Mouse (Mus musculus): Measurements from ENCODE around the gene Hist1h1d.
A peak's percentile ranks its signal among the peaks of the same experiment; 100 is the strongest.

The Hist1h1d gene

DNA sequence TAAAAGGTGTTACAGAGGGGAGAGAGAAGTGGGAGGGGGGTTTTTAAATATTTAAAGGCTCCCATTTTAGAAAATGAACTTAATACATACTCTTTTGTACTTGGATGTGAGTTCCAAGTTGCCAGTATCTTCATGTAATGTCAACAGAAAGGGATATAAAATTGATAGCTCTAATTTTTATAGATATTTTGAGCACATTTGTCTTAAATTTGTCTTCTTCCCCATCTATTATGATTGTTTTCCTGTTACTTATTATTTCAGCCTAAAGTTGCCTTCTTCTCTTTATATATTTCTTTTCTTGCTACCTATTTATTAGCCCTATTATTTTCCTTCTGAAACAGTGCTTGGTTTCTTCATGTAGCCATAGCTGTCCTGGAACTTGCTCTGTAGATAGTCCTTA is at the start of gene Hist1h1d:
Gene Hist1h1d (plus strand): TSS at position 301 of the 400 bp plus-strand sequence.
- DNase-seq (ENCODE audit: low read depth, low spot score): no peak

DNA sequence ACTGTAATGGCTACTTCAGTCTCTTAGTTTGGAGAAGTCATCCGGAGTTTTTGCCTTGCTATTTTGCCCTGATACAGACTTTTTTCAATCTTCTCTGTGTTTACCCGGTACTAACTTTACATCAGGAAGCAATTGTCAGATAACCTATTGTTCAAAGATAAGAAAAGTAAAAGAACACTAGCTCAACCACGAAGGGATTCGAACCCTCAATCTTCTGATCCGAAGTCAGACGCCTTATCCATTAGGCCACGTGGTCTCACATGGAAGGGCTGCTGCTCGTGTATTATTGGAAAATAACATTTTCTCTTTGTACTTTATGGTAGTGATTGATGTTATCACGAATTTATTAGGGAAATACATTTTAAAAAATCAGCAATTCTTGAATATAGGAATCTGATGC is 49.3 kb upstream of the Hist1h1d start:
- DNase-seq (ENCODE audit: low read depth, low spot score): no peak

DNA sequence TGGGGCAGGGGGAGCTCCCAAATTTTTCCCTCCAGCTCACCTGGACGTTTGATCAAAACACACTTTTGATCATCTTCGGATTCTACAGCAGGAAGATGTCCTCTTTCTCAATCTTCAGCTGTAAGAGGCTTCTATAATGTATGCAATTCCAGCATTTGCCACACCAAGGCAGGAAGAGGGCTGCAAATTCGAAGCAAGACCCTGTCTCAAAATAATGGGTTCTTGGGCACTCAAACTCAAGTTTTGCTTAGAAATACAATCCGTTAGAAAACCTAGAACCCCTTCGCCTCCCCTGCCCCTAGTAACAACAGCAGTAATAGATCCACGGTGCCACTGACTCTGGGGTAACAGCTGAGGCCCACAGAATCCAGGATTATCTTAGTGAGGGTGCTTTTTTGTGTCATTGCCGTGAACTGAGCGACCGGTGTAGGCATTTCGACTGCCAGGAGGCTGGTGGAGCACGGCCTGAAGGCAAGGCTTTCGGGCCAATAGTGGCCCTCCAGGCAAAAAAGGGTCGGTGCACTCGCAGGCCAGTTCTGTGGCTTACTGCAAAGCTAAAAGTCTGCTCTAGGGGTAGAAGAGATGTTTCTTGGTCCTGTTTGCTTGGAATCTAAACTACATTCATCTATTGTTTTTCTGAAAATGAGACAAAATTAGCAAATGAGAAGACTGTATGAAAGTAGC is 47.3 kb upstream of the Hist1h1d start:
- no peak for DNase-seq (ENCODE audit: low read depth, low spot score)

DNA sequence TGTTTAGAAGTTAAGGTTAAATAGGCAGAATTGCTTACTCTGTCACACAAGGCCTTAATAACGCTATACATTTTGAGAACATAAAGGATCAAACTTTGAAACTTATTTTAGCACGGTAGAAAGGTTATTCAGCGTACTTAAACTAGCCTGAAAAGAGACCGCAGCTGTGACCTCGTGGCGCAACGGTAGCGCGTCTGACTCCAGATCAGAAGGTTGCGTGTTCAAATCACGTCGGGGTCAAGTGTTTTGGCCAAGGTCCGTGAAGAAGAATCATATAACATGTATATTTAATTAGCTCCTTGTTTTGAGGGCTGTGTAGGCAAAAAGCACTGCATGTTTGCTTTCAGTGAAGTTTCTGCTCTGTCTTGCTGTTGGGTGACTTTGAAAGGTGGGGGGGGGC is 46.7 kb upstream of the Hist1h1d start:
- no peak for DNase-seq (ENCODE audit: low read depth, low spot score)

DNA sequence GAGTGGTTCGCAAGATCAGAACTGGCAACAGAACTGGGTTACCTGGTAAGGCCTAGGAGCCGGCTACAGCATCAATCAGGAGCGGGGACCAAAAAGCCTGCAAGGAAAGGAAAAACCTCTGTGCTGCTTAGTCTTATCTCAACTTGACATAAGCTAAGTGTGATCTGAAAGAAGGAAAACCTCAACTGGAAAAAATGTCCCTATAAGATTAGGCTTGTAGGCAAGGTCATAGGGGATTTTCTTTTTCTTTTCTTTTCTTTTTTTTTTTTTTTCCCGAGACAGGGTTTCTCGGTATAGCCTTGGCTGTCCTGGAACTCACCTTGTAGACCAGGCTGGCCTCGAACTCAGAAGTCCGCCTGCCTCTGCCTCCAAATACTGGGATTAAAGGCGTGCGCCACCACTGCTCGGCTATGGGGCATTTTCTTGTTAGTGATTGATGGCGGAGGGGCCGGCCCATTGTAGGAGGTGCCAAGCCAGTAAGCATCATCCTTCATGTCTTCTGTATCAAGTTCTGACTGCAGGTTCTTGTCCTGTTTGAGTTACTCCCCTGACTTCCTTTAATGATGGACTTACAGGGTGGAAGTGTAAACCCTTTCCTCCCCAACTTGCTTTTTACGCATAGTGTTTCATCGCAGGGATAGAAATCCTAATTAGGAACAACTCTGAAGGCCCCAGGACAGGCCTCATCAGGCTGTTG is 46.1 kb upstream of the Hist1h1d start:
- DNase-seq (ENCODE audit: low read depth, low spot score): no peak

DNA sequence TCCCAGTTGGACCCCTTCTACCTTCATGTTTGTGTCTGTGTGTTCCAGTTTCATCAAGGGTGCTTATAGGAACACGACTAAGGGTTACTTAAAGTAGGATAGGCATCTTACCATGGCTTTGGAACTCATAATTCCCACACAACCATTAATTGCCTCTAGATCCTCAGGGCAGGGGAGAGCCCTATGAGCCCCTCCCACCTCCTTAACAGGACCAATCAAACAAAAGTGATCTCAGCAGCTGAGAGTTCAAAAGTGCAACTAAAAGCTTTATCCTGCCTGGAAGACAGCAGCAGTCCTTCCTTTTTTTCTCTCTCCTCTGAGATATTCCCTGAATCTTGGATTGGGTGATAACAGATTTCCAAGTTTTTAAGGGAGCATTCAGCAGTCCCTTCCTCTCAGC is 42.9 kb upstream of the Hist1h1d start:
- DNase-seq (ENCODE audit: low read depth, low spot score): no peak

DNA sequence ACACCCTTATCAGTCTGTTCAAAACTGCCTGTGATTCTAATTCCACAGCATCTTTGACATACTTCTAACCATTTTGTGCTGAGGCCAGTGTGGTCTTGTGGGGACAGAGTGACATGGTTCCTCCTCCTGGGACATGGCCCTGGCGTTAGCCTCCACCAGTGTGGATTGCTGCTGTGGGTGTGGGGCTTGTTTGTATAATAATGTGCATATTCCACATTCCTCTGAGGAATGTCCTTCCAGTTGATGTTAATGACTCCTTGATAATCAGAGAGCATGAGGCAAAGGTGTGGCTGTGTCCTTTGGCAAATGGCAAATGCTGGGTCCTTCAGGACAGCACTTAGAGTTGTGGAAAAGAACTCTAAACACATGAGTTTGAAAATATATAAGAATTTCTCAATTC is 39.5 kb upstream of the Hist1h1d start:
- no peak for DNase-seq (ENCODE audit: low read depth, low spot score)

DNA sequence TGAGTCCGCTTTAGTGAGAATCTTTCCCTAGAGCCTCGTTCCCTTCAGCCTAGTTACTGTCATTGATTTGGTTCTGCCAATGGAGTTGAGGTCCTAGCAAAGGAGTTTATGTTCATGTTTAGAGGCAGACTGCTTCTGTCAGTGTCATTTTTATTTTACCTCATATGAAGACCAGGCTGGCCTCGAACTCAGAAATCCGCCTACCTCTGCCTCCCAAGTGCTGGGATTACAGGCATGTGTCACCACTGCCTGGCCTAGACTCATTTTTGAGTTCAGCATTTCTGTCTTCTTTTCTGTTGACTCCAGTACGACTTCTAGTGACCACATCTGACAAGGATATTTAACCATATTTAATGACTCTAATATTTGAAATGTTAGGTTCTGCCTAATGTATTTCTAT is 37.8 kb upstream of the Hist1h1d start:
- no peak for DNase-seq (ENCODE audit: low read depth, low spot score)

DNA sequence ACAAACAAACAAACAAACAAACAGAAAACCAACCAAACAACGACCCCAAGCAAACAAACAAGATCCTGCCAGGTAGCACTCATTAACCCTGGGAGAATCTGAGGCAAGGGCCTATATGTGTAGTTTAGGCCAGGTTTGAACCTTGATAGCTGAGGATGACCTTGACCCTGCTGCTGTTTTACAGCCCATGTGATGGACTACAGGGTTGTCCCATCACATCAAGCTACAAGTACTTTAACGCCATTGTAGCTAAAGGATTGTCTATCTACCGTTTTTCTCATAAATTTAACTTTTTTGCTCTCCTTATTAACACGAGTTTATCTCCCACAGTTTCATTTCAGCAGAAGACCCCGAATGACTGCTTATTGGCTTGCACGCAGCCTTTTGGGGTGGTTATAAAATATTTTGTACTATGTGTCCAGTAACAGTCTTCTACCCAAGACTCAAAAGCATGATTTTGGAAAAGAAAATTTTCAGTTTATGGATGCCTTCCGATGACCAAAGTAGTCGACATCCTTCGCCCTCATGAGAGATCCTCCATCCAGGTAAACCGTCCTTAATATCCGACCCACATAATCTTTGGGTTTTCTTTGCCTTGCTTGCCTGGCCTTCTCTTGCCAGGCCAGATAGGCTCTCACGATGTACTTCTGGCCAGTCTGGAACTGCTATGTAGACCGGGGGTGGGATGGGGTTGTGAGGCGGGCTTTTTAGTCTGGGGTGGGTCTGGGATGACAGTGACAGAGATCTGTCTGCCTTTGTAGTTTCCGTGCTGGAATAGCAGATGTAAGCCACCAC is 37.0 kb upstream of the Hist1h1d start:
- DNase-seq (ENCODE audit: low read depth, low spot score): no peak

DNA sequence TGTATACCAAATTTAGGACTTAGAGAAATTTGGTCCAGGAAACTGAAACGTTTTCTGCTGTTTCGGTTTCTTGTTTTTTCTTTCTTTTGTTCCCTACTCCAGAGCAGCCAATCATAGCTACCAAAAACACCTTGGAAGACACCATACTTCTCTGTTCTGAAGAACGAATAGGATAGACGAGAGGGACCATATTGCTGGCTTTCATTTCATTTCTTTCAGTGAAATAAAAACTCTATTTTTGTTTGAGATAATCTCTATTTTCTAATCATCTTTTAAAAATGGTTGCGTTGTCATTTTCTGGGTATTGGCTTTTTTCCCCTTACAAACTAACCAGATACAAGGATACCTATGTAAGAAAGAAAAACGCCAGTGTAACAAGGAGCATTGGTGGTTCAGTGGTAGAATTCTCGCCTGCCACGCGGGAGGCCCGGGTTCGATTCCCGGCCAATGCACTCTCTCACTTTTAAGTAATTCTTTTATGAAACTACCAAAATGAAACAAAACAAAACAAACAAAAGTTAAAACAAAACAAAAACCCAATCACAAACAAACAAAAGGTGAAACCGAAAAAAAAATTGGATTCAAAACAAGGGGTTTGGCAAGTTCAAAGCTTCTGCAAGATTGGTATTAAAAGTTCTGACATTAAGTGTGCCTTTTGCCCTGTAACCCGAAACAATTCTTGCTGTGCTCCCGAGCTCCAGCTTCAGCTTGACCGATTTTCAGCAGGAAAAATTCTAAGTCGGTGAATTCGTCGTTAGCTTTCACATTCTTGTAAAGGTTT is 36.0 kb upstream of the Hist1h1d start:
- peak; percentile 46 for DNase-seq (ENCODE audit: low read depth, low spot score)

DNA sequence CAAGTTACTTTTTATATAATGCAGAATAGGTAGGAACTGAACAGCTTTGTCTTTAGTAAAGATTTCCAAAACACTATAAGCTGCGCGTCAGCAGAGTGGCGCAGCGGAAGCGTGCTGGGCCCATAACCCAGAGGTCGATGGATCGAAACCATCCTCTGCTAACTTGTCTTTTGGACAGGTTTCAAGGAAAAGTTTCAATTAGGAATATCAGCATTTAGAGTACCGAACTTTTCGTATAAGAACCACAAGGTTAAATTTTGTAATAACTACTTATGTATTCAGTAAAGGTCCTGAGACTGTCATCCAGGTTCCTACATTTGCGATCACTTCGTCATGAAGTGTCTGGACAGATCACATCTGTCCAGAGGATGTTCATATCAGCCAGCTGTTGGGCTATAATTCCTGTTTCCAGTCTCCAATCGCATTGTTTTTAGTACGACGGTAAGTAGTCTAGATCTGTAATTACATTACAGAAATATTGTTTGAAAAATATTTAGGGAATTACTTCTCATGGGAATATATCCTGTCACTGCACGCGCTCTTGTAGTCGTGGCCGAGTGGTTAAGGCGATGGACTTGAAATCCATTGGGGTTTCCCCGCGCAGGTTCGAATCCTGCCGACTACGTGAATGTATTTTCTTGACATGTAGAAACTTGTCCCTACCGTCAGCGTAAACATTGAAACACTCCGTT is 35.3 kb upstream of the Hist1h1d start:
- DNase-seq (ENCODE audit: low read depth, low spot score): peak; percentile 53

DNA sequence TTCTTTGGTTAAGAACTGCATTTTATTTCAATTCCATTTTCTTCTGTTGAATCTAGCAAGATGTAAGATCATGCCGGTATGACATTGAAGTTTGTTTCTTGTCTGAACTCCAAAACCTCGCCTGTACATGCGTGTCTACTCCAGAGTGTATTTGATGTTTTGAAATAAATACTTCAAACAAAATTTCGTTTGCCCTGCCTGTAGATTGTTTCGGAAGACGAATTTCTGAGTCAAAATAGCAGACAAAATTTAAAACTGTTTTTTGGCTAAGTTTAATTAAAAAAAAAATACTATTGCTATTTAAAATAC is 34.8 kb upstream of the Hist1h1d start:
- DNase-seq (ENCODE audit: low read depth, low spot score): no peak

DNA sequence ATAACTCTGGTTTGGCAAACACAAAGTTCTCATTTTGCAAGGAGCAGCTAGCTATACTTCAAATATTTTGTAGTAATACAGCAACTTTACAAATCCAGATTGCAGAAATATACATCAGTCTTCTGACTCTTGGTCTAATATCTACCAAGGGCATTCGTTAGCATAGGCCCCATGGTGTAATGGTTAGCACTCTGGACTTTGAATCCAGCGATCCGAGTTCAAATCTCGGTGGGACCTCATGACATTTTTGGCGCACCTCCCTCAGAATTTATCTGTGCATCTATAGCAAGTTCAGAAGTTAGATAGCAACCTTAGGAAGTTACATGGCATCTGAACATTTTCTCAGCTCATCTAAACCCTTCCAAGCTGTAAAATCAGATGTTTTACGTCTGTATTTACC is 34.2 kb upstream of the Hist1h1d start:
- peak; percentile 53 for DNase-seq (ENCODE audit: low read depth, low spot score)

DNA sequence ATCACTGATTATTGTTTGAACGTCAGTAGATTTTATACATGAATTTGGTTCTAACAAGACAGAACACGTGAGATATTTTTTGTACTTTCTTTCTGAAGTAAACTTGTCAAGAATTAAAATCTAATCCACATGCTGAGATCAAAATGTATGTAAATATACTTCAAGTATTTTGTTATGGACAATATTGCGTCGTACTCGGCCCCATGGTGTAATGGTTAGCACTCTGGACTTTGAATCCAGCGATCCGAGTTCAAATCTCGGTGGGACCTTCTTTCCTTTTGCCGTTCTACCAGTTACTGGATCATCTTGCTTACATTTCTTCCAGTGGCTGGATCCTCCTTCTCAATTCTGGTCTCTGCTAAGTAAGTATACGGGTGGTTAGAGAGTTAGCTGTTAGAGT is 33.6 kb upstream of the Hist1h1d start:
- no peak for DNase-seq (ENCODE audit: low read depth, low spot score)

DNA sequence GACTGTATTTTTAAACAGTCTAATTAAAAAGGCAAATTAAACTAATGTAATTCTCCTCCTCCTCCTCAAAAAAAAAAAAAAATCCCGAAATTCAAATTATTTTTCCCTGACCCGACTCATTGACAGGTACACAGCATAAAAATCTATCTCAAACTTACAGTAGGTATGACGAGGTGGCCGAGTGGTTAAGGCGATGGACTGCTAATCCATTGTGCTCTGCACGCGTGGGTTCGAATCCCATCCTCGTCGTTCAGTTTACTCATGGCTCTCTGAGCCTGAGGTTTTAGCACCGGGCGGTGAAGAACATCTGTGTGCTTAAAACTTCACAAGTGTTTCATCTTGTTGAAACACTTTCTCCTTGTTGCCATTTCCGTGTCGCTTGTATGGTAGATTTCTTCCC is 31.4 kb upstream of the Hist1h1d start:
- DNase-seq (ENCODE audit: low read depth, low spot score): no peak

DNA sequence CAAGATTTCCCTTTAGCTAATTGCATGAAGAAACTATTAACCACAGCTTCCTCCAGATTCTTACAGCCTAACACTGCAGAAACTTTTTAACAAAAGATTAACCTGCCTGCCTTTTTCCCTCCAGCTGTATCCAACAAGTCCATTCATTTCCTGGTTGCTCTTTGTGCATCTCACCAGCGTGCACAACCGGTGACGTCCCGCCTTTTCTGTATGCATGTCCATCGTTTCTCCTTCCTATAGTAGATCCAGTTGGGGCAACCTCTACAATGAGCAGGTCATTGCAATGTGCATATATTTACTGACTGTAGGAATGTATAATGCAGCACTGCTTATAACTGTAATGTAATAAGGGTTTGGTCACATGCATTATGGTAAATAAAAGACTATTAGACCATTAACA is 29.1 kb upstream of the Hist1h1d start:
- DNase-seq (ENCODE audit: low read depth, low spot score): no peak

DNA sequence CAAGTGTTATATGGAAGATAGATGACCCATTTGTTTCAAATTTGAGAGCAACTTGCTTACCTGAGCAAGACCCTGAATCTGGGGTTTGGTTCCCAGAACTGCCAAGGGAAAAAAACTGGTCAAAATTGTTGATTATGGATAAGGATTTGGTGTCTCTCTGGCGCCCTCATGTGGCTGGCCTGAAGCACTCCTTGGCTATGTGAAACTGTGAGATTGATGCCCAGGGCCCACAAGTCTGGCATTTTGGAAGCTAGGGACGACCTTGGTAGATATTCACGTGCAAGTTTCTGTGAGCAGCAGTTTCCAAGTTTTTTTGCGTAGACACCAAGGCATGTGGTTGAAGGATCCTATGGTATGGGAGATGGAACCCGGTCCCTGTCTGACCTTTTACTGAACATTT is 28.4 kb upstream of the Hist1h1d start:
- peak; percentile 68 for DNase-seq (ENCODE audit: low read depth, low spot score)

DNA sequence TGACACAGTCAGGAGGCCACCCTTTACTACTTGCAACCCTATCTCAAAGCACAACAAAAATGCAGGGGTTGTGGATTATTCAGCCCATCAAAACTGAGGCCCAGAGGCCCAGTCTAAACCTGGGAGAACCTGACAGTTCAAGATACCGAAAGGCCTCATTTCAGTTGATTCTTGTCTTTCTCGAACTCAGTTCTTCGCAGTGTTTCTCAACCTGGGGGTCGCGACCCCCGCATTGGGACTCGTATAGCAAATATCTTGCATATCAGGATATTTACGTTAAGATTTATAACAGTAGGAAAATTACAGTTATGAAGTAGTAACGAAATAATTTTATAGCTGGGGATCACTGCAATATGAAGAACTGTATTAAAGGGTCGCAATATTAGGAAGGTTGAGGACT is 27.2 kb upstream of the Hist1h1d start:
- DNase-seq (ENCODE audit: low read depth, low spot score): no peak

DNA sequence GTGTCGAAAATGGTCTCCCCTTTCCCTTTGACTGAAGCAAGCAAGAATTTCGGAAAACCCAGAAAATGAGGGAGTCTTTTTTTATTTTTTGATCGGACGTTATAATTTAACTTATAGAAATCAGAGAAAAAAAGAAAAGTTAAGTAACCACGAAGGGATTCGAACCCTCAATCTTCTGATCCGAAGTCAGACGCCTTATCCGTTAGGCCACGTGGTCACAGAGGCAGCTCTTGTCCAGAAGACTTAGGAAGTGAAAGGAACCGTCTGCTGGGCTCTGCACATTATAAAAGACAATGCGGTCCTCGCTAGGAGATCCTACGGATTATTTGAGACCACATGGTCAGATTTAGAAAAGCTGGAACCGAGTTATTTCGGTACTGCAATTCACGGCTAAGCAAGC is 26.8 kb upstream of the Hist1h1d start:
- peak; percentile 81 for DNase-seq (ENCODE audit: low read depth, low spot score)

DNA sequence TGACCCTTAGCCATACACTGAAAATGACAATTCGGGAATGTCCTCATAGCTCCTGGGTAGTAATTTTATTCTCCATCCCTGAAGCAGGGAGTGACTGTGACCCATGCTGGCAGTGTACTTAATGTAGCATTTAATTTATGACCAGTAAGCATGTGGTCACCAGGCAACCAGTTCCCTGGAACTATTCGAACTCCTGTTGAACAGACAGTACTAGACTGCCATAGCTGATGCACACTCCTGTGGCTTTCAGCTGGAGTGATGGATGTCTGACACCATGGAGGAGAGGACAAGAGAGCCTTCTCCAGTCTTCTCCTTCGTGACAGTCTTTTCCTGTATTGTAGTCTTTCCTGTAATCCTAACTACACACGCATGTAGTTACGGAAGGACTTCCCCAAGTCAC is 24.1 kb upstream of the Hist1h1d start:
- DNase-seq (ENCODE audit: low read depth, low spot score): no peak

DNA sequence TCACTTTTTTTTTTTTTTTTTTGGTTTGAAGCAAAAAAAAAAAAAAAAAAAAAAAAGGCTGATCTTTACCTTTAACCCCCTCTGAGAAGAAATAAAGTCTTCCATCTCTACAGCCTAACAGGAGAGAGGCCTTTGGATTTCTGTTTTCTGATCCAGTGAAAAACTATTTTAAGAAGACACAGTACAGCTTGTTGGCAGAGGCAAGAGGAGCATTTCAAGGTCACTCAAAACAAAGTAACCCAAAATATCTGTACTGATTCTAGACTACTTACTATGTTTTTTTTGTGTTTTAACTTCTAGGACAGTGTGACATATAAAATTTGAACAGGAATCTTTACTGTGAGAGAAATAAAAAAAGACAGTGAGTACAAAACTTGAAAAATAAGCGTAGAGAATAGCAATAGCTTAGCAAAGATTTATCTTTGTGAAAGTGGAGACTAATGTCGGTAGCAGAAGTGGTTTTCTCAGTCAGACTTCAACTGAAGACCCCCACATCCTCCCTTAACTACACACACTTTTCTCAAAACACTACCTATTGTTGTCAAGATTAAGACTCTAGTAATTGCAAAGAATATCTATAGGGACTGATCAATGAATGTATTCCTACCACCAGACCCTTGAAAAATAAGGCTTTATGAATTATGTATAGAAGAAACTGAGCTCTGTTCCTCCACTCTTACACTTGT is 23.4 kb upstream of the Hist1h1d start:
- DNase-seq (ENCODE audit: low read depth, low spot score): no peak

All from telencephalon, adult 2 months (tissue).